Mouse (Mus musculus) small intestine, adult 2 months (tissue): ENCODE measurements around the gene Abca4.

Experiments
- CTCF ChIP-seq: fragments of 200-500 bp; IDR thresholded peaks from 2 replicates; pipeline ENCODE4 v1.5.1; 2012; ENCODE audit warnings: low read depth, mild to moderate bottlenecking, control low read depth, inconsistent platforms, low read length, moderate library complexity, mixed read lengths; ENCODE audit not compliant: insufficient replicate concordance, insufficient read length; ENCODE audit errors: extremely low read depth
- POLR2A ChIP-seq: fragments of 200-500 bp; IDR thresholded peaks from 2 replicates; pipeline ENCODE4 v1.6.1; 2012; ENCODE audit warnings: low read depth, mild to moderate bottlenecking, control low read depth, inconsistent platforms, low read length, moderate library complexity

DNA sequence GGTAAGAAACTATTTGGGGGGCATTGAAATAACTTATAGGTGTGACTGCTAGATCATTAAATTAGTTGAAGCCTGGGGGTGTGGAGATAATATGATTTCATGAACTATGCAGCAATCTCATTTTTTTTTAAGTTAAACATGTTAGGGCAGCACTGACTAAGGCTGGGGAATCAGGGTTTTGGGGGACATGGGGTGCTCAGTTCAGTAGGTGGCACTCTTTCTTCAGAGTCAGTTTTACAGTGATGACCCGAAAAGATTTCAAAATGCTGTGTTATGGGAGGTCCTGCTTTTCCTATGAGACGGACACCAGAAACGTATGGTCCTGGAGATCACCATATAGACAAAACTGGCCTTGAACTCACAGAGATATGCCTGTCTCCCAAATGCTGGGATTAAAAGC, 99.2 kb downstream of the Abca4 start:
- TF ChIP-seq CTCF (no peak), POLR2A (no peak)
